Mouse (Mus musculus) midbrain, postnatal 0 days (tissue): ENCODE measurements around the gene Mitf. TPM values are rescaled to one million over a fixed set of nuclear protein-coding genes. Genes with fewer than 3 reads are reported as not detected.

ENCODE experiments used
- ATAC-seq: fragments of 200-750 bp; cut with Nextera tagmentation; 2 replicates; pipeline ENCODE4 v1.8.0; 2017; ENCODE audit warnings: moderate number of reproducible peaks, mild to moderate bottlenecking, moderate TSS enrichment, moderate library complexity; ENCODE audit not compliant: low FRiP score
- DNase-seq: peaks from one replicate; pipeline ENCODE4 v3.0.0-alpha.2; 2015; ENCODE audit warnings: low spot score
- H3K27ac ChIP-seq: fragments of 300-500 bp; sonication (generic); 2 replicates; pipeline ENCODE4 v1.5.1; 2014; ENCODE audit warnings: low read depth, mild to moderate bottlenecking, low read length, mixed read lengths
- H3K27me3 ChIP-seq: fragments of 300-500 bp; sonication (generic); 2 replicates; pipeline ENCODE4 v1.6.1; 2014; ENCODE audit warnings: low read length, control low read depth, mixed read lengths; ENCODE audit not compliant: insufficient read depth
- H3K36me3 ChIP-seq: fragments of 300-500 bp; sonication (generic); 2 replicates; pipeline ENCODE4 v1.6.1; 2014; ENCODE audit warnings: low read length, control low read depth, mixed read lengths; ENCODE audit not compliant: insufficient read depth
- H3K4me1 ChIP-seq: fragments of 300-500 bp; sonication (generic); 2 replicates; pipeline ENCODE4 v1.6.1; 2014; ENCODE audit warnings: mild to moderate bottlenecking, control low read depth, antibody characterized with exemption, low read length, mixed read lengths; ENCODE audit not compliant: insufficient read depth
- H3K4me2 ChIP-seq: fragments of 300-500 bp; sonication (generic); 2 replicates; pipeline ENCODE4 v1.6.1; 2014; ENCODE audit warnings: low read depth, mild to moderate bottlenecking, low read length, mixed read lengths; ENCODE audit not compliant: poor library complexity, severe bottlenecking
- H3K4me3 ChIP-seq: fragments of 300-500 bp; sonication (generic); 2 replicates; pipeline ENCODE4 v1.5.1; 2014; ENCODE audit warnings: low read depth, mild to moderate bottlenecking, low read length, moderate library complexity
- H3K9ac ChIP-seq: fragments of 300-500 bp; sonication (generic); replicated peaks from 2 replicates; pipeline ENCODE4 v1.6.1; 2014; ENCODE audit warnings: mild to moderate bottlenecking, low read length, moderate library complexity, mixed read lengths; ENCODE audit not compliant: poor library complexity, severe bottlenecking
- H3K9me3 ChIP-seq: fragments of 300-500 bp; sonication (generic); 2 replicates; pipeline ENCODE4 v1.6.1; 2016; ENCODE audit warnings: low read length, control low read depth
- CTCF ChIP-seq: IDR thresholded peaks from 2 replicates; pipeline ENCODE4 v1.5.1; 2016; ENCODE audit warnings: antibody characterized with exemption, mild to moderate bottlenecking
- WGBS: fragments of 180-500 bp; shearing (Covaris S2); extraction: QIAGEN DNeasy Blood & Tissue Kit; methylation state at CpG from one replicate; pipeline ENCODE4 v1.1.7; 2014; 5-methylcytosine and 5-hydroxymethylcytosine counted together
- polyA plus RNA-seq: library from polyadenylated mRNA; unstranded; fragments of >200 nt; fragmentation: Nextera tagmentation; extraction: Ambion mirVana; gene quantifications from 2 replicates; pipeline ENCODE4 v1.2.1, GENCODE M21; 2015
- total RNA-seq: library from RNA; depleted of rRNA; stranded (reverse); fragments of >200 nt; gene quantifications from 2 replicates; pipeline ENCODE4 v1.2.3, GENCODE M21; 2014

Mitf gene
- total and polyA plus RNA-seq, 2 experiments from 2014 or later = 1.1 to 2.8 TPM

DNA sequence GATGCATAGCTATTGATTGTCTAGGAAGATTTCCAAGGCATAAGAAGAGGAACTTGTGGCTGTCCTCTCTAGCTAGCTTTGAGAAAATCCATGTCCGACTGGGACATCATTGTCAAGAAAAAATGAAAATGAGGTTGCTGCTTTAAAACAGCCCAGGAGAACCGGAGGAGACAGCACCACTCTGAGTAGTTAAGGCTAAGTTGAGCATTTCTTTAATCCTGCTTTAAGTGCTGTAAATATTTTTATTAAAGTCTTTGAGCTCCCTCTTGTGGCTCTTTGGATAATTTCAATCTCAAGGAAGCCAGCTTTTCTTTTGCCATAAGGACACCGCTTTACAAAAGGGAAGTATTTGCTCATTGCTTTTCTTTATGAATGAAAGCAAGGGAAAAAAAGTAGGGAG is 196.3 kb downstream of the Mitf start:
- Histone ChIP-seq H3K9ac (no peak overlapping the region), H3K4me2 (no peak overlapping the region), H3K27me3 (no peaks in the 10 kb centered on the region), H3K27ac (no peak overlapping the region), H3K4me1 (no peaks in the 10 kb centered on the region), H3K4me3 (no peak overlapping the region), H3K36me3 (no peaks in the 10 kb centered on the region), H3K9me3 (no peaks in the 10 kb centered on the region)
- TF ChIP-seq CTCF = peak; percentile 79
- DNase-seq (peak; percentile 88), ATAC-seq (no peak)
- WGBS = 5% methylated on average over 3 of the region's 3 CpGs

DNA sequence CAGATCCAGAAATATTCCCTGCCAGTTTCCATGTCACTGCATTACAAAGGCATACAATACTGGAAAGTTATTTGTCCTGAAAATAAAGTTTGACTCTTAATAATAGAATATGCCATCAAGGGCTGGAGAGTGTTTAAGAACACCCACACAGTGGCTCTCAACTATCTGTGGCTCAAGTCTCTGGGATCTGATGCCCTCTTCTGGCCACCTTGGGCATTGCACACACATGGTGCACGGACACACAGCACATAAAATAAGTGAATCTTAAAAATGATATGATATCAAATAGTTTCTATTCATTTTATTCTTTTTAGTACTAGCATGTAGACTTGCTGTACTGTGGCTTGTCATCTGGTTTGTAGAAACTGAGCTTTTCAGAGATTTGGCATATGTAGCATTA is 198.7 kb downstream of the Mitf start:
- Histone ChIP-seq H3K27me3 (no peaks in the 10 kb centered on the region), H3K9ac (no peak overlapping the region), H3K36me3 (no peaks in the 10 kb centered on the region), H3K4me1 (no peaks in the 10 kb centered on the region), H3K4me3 (no peak overlapping the region), H3K9me3 (no peaks in the 10 kb centered on the region), H3K27ac (no peak overlapping the region), H3K4me2 (no peak overlapping the region)
- peak; percentile 70 for TF ChIP-seq CTCF
- whole genome bisulfite sequencing = 68% methylated on average over 1 of the region's 1 CpGs
- DNase-seq (peak; percentile 10), ATAC-seq (no peak)

DNA sequence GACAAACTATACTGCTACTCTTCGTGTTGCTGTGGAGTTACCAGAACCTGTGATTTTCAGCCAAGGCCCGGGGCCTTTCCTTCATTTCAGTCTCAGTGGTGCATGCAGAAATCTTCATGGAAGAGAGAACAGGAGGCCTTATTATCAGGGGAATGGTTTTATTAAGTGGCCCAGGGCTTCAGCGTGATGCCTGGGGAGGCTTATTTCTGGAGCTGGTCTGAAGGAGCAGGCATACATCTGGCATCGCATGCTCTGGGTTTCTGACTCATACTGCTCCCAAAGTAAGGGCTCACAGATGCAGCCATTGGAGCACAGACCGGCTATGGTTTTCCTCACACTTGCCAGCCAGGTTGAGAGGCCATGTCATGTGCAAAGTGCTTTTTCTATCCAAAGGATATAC is 208.2 kb downstream of the Mitf start:
- H3K27ac ChIP-seq = no peak overlapping the region

DNA sequence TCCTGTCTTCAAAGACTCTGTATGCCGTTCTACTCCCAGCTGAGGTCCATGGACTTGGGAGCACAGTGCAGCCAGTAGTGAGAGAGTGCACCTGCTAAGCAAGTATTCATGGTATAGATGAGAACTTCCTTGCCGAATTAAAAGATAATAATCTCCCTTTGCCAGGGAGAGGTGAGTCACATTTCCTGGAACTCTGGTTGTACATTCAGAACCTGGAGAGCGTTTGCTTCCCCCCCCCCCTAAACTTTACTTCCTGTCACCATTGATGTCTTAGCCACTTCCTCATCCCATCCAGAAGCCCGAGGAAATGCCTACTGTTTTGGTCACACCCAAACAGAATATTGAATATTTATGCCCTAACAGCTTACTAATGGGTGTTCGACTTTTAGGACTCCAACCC is 209.0 kb downstream of the Mitf start:
- no peaks in the 10 kb centered on the region for H3K36me3 ChIP-seq
- no peak for TF ChIP-seq CTCF
- no peaks in the 10 kb centered on the region for H3K4me1 ChIP-seq
- 89% methylated on average over 5 of the region's 5 CpGs for WGBS
- H3K9me3 ChIP-seq = no peaks in the 10 kb centered on the region
- H3K27me3 ChIP-seq = no peaks in the 10 kb centered on the region
- H3K4me2 ChIP-seq = no peak overlapping the region
- no peak overlapping the region for H3K27ac ChIP-seq
- no peak for DNase-seq
- no peak for ATAC-seq
- no peak overlapping the region for H3K9ac ChIP-seq
- no peak overlapping the region for H3K4me3 ChIP-seq

More for the DNA sequence above, 208.2 kb downstream of the Mitf start:
- H3K27me3 ChIP-seq = no peaks in the 10 kb centered on the region
- WGBS = 79% methylated on average over 5 of the region's 5 CpGs
- DNase-seq = no peak
- no peak for TF ChIP-seq CTCF
- H3K9me3 ChIP-seq = no peaks in the 10 kb centered on the region
- ATAC-seq = no peak
- no peaks in the 10 kb centered on the region for H3K36me3 ChIP-seq
- H3K4me3 ChIP-seq = no peak overlapping the region
- no peak overlapping the region for H3K4me2 ChIP-seq
- no peaks in the 10 kb centered on the region for H3K4me1 ChIP-seq
- H3K9ac ChIP-seq = no peak overlapping the region

DNA sequence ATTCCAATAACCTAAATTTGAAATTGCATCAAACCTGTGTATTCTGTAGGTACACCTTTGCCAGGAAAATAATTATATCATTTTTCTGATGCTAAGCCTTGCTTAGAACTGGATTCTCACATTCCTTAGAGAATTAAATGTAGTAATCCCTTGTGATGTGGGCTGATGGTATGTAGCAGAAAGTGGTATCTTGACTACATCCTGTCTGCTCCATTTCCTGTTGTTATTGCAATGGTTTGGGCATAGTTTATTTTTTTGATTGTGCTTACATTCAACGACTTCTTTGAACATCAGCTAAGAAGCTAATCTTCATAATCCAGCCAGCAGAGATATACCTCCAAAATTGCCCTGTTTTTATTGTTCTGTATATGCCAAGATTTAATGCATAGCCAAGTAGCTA is 217.0 kb downstream of the Mitf start:
- Histone ChIP-seq H3K4me2 (no peak overlapping the region), H3K36me3 (no peaks in the 10 kb centered on the region), H3K9ac (no peak overlapping the region), H3K27ac (no peak overlapping the region), H3K4me1 (no peaks in the 10 kb centered on the region), H3K27me3 (no peaks in the 10 kb centered on the region), H3K9me3 (no peaks in the 10 kb centered on the region), H3K4me3 (no peak overlapping the region)
- 63% methylated on average over 1 of the region's 1 CpGs for WGBS
- TF ChIP-seq CTCF = no peak
- DNase-seq (no peak), ATAC-seq (no peak)

DNA sequence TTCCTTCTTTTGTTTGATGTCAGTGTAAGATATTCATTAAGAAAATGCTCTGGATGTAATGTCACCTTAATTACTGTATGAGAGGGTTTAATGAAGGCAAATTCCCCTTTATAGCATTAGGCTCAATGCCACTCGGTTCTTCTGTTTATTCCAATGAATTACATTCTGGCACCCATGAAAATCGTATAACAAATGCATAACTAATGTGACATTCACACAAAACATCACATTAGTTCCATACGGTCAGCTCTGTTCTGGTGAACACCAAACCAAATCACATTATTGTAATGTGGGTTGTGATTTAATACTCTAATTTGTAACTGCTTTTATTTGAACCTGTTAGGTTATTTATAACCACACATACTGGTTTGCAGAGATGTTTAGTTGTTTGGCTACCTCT is 231.7 kb downstream of the Mitf start:
- ATAC-seq (no peak), DNase-seq (no peak)
- WGBS = 32% methylated on average over 3 of the region's 3 CpGs
- H3K27ac ChIP-seq = no peak overlapping the region
- no peaks in the 10 kb centered on the region for H3K9me3 ChIP-seq
- no peak overlapping the region for H3K4me2 ChIP-seq
- H3K27me3 ChIP-seq = peaks cover 12% of the 10 kb centered on the region
- no peaks in the 10 kb centered on the region for H3K36me3 ChIP-seq
- no peak overlapping the region for H3K4me3 ChIP-seq
- H3K9ac ChIP-seq = no peak overlapping the region
- H3K4me1 ChIP-seq = no peaks in the 10 kb centered on the region
- no peak for TF ChIP-seq CTCF
